Mouse (Mus musculus) heart, adult 18-20 months (tissue): ENCODE measurements around the gene Dpep3. TPM values are rescaled to one million over a fixed set of nuclear protein-coding genes. Genes with fewer than 3 reads are reported as not detected.

Source experiments
- DNase-seq, 2 experiments: peaks; one replicate each; pipeline ENCODE4 v3.0.0; 2021 to 2022; ENCODE audit warnings: mixed read lengths in 1 of 2
- microRNA-seq, 2 experiments: library from miRNA; unstranded; fragments of <30 nt; microRNA quantifications; one replicate each; pipeline ENCODE4 v1.2.0; 2022
- total RNA-seq, 2 experiments: library from RNA; stranded (reverse); gene quantifications; 2 replicates each; pipeline ENCODE4 v1.2.3; 2021

Dpep3 gene
- total RNA-seq, 2 experiments from 2014 or later: not detected

- no peak for DNase-seq
These were observed 43.2 kb downstream of the Dpep3 start for GRCm38 (mm10) chr8:105935863-105936603.

GRCm38 (mm10) chr8:105935105-105935504 lies 44.1 kb downstream of the Dpep3 start:
- no peak for DNase-seq

GRCm38 (mm10) chr8:105933762-105934161 lies 45.5 kb downstream of the Dpep3 start, which contains the start of gene Ctrl:
TSS of gene Ctrl (minus strand) at chr8:105933862.
- DNase-seq: no peak

- no peak for DNase-seq
These were observed 46.7 kb downstream of the Dpep3 start for GRCm38 (mm10) chr8:105932525-105932924.

GRCm38 (mm10) chr8:105931271-105931670 lies 48.0 kb downstream of the Dpep3 start:
- DNase-seq: no peak

- peak; percentile 82 to 94 for DNase-seq
These were observed 48.6 kb downstream of the Dpep3 start for GRCm38 (mm10) chr8:105930602-105931001.

- no peak for DNase-seq
These were observed 54.1 kb downstream of the Dpep3 start for GRCm38 (mm10) chr8:105925123-105925522.

Small RNA genes lying within 50 kb of the gene (microRNA-seq; reads per million reads assigned to microRNA genes)
- gene Mir7074: 0.38 to 0.54 reads per million in 2 experiments

Other genes starting within 250 kb of the Dpep3 start
- 1 to 10 TPM; 3.8 to 4.5 TPM for gene Gfod2, start 220.8 kb downstream of the Dpep3 start, total RNA-seq
- gene Ranbp10, start 152.1 kb downstream of the Dpep3 start, total RNA-seq: 10 to 100 TPM; 18.1 to 18.6 TPM
- not detected for gene Tsnaxip1, start 151.7 kb downstream of the Dpep3 start, total RNA-seq
- gene Cenpt, start 126.2 kb downstream of the Dpep3 start, total RNA-seq: 1 to 10 TPM; 2.2 to 2.5 TPM
- gene Thap11, start 124.3 kb downstream of the Dpep3 start, total RNA-seq: 10 to 100 TPM; 27.5 to 27.8 TPM
- 10 to 100 TPM; 27.0 to 43.8 TPM for gene Nutf2, start 118.8 kb downstream of the Dpep3 start, total RNA-seq
- 10 to 100 TPM; 23.0 to 25.7 TPM for gene Edc4, start 98.5 kb downstream of the Dpep3 start, total RNA-seq
- gene Nrn1l, start 85.9 kb downstream of the Dpep3 start, total RNA-seq: 1 to 10 TPM in 1 of 2 experiments, under 1 TPM in 1; 0.77 to 1.0 TPM
- 10 to 100 TPM; 15.6 to 18.1 TPM for gene Pskh1, start 79.0 kb downstream of the Dpep3 start, total RNA-seq
- gene Ctrl, start 45.6 kb downstream of the Dpep3 start, total RNA-seq: not detected
- 10 to 100 TPM; 72.5 to 92.1 TPM for gene Psmb10, start 41.0 kb downstream of the Dpep3 start, total RNA-seq
- under 1 TPM; 0.49 to 0.57 TPM for gene Lcat, start 36.0 kb downstream of the Dpep3 start, total RNA-seq
- gene Slc12a4, start 13.3 kb downstream of the Dpep3 start, total RNA-seq: 10 to 100 TPM; 27.2 to 38.1 TPM
- 10 to 100 TPM in 1 of 2 experiments, 1 to 10 TPM in 1; 8.3 to 10.1 TPM for gene Dus2, start 11.9 kb upstream of the Dpep3 start, total RNA-seq
- not detected for gene Dpep2nb, start 26.5 kb upstream of the Dpep3 start, total RNA-seq
- 10 to 100 TPM; 11.2 to 12.1 TPM for gene Ddx28, start 32.5 kb upstream of the Dpep3 start, total RNA-seq
- gene Nfatc3, start 79.4 kb upstream of the Dpep3 start, total RNA-seq: 10 to 100 TPM; 17.4 to 20.5 TPM
- gene Esrp2, start 157.5 kb upstream of the Dpep3 start, total RNA-seq: 1 to 10 TPM in 1 of 2 experiments, under 1 TPM in 1; 0.35 to 1.4 TPM
- gene Pla2g15, start 171.0 kb upstream of the Dpep3 start, total RNA-seq: 1 to 10 TPM; 6.7 to 7.9 TPM
- 10 to 100 TPM in 1 of 2 experiments, 1 to 10 TPM in 1; 8.8 to 11.5 TPM for gene Slc7a6, start 189.4 kb upstream of the Dpep3 start, total RNA-seq
- 10 to 100 TPM in 1 of 2 experiments, 1 to 10 TPM in 1; 9.8 to 11.0 TPM for gene Slc7a6os, start 231.5 kb upstream of the Dpep3 start, total RNA-seq
- gene Prmt7, start 231.5 kb upstream of the Dpep3 start, total RNA-seq: 10 to 100 TPM; 25.3 to 26.5 TPM